Mouse (Mus musculus) retina, adult 2 months (tissue): ENCODE measurements around the gene Rbfox1.

Experiments
- DNase-seq: peaks from one replicate; pipeline ENCODE4 v3.0.0-alpha.2; 2012; ENCODE audit warnings: low read depth, low spot score

The Rbfox1 gene

DNA sequence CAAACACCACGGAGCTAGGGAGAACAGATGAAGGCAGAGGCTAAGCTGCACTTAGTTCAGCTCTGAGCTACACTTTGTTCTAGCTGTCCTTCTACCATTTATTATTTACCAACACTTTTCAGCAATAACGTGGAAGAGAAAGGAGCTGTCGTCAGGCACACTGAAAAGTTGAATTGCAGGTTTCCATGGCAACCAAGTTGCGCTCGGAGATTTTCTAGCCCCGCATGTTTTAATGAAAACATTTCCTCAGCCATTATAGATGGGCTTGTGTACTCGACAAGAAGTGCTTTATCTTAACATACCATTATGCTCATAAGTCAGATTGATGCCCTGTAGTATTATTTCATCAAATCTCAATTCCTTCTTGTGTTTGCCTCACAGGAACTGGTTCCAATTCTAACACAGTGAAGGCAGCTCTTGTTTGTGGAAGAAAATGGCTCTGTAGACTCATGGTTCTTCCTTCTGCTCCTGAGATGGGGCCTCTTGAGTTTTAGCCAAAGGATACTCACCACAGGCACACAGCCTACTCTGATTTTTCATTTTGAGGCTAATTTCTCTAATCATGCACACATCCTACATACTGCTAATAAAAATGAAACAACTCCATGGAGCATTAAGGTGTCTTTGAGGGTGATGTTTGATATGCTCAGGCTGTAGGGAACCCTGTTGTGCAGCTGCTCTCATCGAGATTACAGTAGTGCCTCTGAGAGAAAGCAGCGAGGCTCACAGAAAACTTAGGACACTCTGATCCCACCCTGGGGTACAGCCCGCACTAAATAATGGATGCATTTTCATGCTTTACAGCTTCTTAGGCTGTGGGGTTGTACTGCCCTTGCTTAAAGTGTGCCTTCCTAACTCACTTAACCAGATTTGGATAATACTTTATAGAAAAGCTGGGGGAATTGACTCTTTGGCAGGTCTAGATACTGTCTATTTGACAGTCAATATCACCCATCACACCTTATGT lies 107.2 kb downstream of the Rbfox1 start:
- DNase-seq: no peak

DNA sequence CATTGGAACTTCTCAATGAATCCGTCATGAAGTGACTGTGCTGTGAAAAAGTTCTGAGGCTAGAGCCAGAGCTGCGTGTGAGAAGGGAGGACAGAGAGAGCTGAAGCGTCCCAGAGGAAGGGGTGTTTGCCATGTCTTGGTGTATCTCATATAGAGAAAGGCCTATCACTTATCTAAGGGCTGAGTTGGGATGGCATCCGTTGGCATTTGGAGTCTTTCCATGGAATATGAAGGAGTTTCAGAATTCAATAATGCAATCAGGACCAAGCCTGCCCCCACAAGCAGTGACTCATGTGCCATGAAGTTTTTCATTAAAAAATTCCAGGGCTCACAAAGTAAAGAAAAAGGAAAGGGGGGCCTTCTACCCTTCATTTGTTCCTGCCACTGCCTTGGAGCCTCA lies 112.0 kb downstream of the Rbfox1 start:
- DNase-seq: no peak

DNA sequence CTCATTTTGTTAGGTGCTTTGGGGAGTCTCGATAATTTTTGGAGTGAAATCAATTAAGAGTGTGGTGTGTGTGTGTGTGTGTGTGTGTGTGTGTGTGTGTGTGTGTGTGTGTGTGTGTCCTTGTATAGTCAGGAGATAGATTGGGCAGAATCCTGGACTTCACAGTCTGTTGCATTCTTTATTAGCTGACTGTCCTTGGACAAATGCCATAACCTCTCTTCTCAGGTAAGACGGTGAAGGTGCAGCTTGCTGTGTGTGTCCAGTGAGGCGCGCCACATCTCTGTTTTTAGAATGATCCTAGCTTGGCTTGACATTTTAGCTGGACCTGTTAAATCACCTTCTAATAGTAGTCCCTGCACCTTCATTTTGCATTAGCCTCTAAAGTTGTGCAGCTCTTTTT lies 112.5 kb downstream of the Rbfox1 start:
- DNase-seq: no peak

GRCm38 (mm10) chr16:6000016-6000415 lies 114.9 kb downstream of the Rbfox1 start:
- DNase-seq: no peak

DNA sequence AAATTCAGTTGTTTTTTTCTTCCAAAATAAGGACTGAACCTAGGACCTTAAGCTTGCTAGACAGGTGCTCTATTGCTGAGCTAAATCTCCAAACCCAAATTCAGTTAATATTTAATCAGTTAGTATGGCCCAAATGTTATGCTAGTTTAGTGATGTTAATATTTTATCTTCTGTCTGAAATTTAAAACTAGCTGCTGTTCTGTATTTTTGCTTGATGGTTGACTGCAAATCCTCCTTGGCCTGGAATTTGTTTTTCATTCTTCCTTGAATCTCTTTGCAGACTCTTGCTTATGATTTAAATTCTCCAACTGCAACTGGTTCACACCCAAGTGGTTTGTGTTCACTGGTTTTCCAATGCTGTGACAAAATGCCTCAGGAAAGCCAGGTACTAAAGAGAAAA lies 121.8 kb downstream of the Rbfox1 start:
- no peak for DNase-seq

DNA sequence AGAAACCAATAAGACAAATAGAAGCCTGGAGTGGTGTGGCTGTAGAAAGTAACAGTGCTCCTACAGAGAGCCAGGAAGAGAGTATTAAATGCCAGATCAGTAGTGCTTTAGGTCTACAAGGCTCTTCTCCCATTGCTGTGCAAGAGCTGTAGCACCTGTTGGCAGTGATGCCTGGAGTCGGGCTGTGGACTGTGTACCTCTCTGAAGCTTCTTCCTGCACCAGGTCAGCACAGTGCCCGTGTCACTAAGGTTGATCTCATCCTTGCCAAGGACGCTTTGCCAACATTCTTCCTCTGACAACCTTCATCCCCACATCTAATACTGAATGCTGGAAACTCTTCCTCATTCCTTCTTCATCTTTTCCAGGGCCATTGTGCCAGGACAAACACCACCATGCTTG lies 127.7 kb downstream of the Rbfox1 start:
- no peak for DNase-seq

DNA sequence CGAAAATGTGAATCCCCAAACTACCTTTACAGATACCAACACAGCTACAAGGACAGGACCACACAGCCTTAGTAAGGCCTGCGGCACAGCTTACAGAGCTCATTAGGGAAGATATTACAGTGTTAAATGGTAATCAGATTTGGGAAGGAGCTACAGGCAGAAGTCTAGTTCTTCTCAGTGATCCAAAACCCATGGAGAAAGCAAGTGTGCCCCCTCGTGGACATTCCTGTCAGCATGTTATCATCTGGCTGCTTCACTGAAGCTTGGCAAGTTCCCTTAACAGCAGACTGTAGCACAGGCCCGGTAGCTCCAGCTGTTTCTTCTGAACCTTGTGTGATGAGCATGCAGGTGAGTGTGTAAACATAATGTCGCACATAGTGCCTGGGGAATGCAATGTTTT lies 133.5 kb downstream of the Rbfox1 start:
- DNase-seq: peak; percentile 47

DNA sequence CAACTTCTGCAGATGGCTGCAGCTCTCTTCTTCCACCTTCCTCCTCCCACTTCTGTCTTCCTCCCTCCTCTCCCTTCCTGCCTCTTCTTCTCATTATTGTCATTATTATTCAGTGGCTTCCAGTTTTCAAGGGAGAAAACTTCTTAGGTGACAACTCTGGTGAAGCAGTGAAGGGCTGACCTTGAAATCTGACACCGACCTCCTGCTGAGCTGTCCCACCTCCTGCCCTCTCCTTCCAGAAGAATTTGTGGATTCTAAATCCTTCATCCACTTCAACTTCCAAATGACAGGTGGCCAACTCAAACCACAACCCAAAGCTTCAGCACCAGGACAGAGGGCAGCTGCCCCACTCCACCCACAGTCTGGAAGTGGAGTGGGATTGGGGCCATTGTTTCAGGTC lies 134.2 kb downstream of the Rbfox1 start:
- no peak for DNase-seq

GRCm38 (mm10) chr16:6031280-6031679 lies 146.1 kb downstream of the Rbfox1 start:
- no peak for DNase-seq

DNA sequence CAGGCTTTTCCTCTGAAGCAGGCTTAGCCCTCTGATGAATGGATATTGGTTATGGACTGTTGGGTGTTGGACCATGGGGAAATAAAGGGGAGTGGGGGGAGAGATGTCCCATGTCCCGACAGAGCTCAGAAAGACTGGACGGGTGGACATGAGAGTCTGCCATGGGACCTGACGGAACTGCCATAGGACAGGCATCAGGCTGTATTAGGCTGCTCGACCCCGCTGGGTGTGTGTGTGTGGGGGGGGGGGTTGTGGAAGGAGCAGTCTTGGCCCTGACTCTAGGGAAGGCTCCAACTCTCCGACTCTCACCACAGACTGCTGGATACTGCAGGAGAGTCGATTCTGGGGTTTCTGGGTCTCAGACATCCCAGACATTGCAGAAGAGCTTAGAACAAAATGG lies 147.4 kb downstream of the Rbfox1 start:
- DNase-seq: no peak

- no peak for DNase-seq
Observed at GRCm38 (mm10) chr16:6034876-6035275, 149.7 kb downstream of the Rbfox1 start.

- no peak for DNase-seq
Observed at GRCm38 (mm10) chr16:6037009-6037408, 151.9 kb downstream of the Rbfox1 start.

DNA sequence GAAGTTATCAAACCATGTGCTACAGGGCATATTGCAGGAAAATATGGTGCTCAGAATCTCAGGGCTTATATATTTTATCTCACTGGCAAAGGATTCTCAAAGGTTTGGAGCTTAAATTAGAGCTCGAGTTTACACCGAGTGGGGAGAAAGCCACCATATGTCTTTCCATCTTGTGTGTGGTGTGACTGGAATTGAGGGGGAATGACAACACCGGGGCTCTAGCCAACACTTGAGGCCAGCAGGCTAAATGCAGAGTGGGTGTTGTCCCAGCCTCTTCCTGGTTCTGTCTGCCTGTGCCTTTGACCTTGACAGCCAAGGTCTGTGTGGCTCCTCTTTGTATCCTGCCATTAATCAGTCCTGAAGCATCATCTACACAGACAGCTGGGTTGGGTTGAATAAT lies 157.6 kb downstream of the Rbfox1 start:
- DNase-seq: no peak

GRCm38 (mm10) chr16:6048601-6049000 lies 163.4 kb downstream of the Rbfox1 start:
- no peak for DNase-seq

DNA sequence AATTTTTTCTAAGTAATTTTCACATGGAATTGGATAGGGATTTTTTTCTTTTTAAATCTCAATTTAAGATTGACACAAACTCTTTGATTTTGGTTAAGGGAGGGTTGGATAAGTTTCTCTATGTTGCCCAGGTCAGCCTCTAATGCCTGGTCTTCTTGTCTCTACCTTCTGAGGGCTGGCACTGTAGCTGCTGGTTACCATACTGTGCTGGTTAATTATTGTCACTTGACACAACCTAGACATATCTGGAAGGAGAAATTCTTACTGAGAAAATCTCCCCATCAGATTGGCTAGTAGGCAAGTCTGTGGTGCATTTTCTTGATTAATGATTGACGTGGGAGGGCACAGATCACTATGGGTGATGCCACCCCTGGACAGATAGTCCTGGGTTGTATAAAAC lies 177.3 kb downstream of the Rbfox1 start:
- DNase-seq: no peak

DNA sequence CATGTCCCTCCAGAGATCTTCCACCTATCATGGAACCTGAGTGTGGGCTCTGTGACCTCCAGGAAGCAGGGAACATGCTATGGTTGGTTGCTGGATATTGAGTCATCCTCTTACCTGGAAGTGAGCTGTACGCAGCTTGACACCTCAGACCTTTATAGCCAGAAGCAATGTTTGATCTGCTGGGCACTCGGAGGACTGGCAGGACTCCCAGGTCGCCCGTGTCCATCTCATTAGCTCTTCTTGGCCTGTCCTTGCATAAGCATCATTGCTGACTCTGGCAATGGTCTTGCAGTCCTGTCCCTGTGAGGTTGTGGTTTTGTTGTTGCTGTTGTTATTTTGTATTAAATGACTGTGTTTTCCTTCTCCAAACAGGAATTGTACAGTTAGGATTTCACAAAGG lies 180.3 kb downstream of the Rbfox1 start:
- no peak for DNase-seq

DNA sequence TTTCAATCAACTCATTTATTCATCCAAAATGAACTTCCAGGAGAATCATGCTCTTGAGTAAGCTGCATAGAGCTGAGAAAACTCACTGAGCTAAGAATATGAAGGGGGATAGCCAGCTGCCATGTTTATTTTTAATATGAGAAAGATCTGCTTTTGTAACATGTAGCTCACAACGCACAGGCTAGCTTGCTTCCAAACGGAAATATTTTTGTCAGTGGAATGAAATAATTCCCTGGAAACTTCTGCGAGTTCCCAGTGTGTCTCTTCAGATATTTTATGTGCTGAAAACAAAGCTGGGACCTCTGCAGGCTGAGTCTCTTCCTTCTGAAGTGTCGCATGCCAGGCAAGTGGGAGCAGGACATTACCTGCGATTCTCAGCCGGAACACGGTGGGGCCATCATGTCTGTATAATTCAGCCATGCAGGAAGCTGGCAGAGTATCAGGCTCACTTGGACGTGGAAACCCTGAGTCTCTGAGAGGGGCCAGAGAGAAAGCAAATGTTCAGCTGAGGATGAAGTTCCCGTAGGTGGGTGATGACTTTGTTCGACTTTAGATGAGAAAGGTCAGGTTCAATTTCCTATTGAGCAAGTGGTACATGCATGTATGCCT lies 190.4 kb downstream of the Rbfox1 start:
- DNase-seq: no peak

DNA sequence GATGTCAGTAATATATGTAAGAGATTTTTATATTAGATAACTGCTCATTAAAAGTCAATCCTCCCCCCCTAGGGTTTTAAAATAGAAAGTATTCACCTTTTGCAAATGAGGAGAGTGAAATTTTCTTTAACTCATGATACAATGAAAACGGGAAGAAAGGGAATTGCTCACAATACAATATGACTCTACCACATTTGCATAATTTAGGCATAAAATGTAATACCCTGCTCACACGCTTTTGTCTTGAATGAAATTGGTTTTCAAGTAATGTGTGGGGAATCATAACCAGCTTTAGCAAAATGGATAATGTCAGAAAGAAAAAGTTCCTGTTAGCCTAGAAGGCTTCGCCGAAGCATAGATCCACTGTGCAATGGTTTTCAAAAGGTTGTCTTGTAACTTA lies 193.9 kb downstream of the Rbfox1 start:
- no peak for DNase-seq

DNA sequence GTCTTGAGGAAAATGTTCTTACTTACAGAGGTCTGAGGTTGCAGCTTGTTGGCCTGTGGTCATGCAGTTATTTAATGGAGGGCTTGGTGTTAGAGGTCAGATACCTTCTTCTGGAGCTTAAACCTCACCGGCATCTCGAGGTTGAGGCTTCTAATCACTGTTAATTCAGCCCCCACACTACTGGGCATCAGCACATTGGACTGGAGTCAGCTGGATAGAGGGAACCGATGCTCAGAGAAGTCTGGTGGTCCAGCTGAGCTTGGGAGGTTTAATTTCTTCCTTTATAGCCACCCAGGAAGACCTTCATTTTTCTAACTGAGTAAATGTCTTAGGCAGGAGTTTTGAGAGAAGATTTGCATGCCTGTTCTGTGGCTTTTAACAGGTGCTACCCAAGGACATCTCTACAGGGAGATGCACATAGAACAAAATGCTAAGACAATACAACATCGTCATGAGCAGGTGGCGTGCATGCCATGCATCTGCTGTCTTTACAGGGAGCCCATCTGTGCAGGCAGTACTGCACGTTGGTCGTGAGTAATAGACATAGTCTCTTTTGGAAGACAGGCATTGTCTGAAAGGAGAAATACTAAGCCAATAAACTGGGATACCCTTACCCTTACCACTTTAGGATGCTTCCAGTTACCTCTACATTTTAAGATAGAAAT lies 199.7 kb downstream of the Rbfox1 start:
- DNase-seq: no peak

DNA sequence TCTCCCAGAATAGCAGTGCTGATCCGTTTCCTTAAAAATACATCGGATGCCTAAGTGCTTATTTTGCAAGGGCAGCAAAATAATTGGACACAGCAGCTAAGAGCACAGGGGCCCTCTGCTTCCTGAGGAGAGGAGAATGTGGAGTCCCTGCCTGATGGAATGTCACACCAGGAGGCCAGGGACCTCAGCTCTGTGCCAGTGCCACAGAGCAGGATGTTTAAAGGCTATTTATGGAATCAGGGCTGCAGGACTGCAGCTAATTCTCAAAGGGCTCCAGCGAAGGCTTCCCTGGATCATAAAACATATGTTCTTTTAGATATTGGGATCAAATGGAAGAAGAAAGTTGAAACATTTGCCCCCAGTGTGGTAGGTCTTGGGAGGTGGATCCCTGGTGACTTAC lies 201.0 kb downstream of the Rbfox1 start:
- no peak for DNase-seq

- no peak for DNase-seq
Observed at GRCm38 (mm10) chr16:6091326-6092123, 206.4 kb downstream of the Rbfox1 start.
